Mouse (Mus musculus) bone marrow, adult 2 months (tissue): ENCODE results near the gene Tnip2.

Experiments used
- CTCF ChIP-seq: fragments of 200-500 bp; IDR thresholded peaks from 2 replicates; pipeline ENCODE4 v1.5.1; 2011; ENCODE audit warnings: low read length, control low read depth; ENCODE audit not compliant: control insufficient read depth, insufficient read depth
- POLR2A ChIP-seq: fragments of 200-500 bp; IDR thresholded peaks from 2 replicates; pipeline ENCODE4 v1.6.1; 2011; ENCODE audit warnings: low read depth, mild to moderate bottlenecking, control low read depth, low read length, borderline replicate concordance; ENCODE audit not compliant: control insufficient read depth

DNA sequence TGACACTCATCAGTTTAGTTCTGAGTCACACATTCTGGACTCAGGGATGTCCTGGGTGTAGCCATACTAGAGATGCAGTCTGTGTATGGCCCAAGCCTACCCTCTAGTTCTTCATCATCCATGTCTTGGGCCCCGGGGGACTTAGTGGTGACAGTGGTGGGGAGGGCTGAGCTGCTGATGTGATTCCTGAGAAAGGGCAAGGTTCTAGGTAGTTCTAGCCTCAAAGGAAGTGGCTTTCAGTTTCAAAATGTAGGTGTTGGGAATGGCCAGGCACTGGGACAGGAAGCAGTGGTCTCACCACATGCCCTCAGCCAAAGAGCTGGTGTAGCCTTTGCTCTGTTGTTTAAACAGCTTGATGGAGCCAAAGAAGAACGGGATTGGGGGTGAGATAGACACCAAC is 25.3 kb upstream of the Tnip2 start:
- TF ChIP-seq POLR2A (no peak), CTCF (no peak)
